Mouse (Mus musculus) large intestine, adult 2 months (tissue): Measurements from ENCODE around the gene Meis2. TPM values are rescaled to one million over a fixed set of nuclear protein-coding genes. Genes with fewer than 3 reads are reported as not detected.

Experiments used
- DNase-seq: peaks from one replicate; pipeline ENCODE4 v3.0.0-alpha.2; 2012; ENCODE audit warnings: low read depth, low spot score
- WGBS: fragments of 180-500 bp; shearing (Covaris S2); methylation state at CpG from one replicate; pipeline ENCODE4 v1.1.7; 2018; 5-methylcytosine and 5-hydroxymethylcytosine counted together
- polyA plus RNA-seq: library from polyadenylated mRNA; depleted of rRNA; stranded (reverse); fragments of >200 nt; gene quantifications from 2 replicates; pipeline ENCODE4 v1.2.3, GENCODE M21; 2012

Meis2 gene
- polyA plus RNA-seq, 1 experiment, result 6.1 TPM

DNA sequence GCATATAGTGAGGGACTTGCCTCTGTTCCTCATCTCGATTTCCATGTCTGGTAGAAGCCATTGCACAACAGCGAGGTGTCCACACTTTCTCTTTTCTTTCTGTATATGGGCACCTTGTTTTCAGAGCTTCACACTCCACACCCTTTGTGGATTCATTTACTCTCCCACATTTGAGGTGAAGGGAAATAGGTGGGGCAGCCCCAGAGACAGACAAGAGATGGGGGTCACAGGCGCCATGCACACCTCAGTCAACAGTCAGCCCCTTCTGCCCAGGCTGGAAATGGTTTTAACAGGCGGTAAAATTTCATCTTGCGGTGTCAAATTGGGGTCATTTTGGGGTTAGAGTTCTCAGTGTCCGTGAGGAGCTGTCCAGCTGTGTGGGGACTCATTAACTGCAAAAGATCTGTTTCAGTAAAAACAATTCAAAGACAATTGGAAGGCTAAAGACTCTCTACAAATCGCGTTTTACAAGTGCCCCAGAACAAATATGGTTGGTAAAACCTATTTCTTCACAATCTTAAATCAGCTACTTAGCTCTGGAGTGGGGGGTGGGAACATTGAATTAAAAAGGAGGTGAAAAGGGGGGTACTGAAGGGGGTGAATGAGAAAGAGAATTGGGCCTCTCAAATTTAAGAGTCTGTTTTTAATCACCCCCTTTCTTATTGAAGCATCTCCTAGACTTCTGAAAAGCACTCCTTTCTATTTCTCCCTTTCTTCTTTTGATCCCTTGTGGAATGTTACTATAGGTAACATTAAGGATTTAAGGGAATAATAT, 4.0 kb upstream of the Meis2 start:
- DNase-seq, result no peak
- WGBS, result 29% methylated on average over 8 of the region's 8 CpGs

DNA sequence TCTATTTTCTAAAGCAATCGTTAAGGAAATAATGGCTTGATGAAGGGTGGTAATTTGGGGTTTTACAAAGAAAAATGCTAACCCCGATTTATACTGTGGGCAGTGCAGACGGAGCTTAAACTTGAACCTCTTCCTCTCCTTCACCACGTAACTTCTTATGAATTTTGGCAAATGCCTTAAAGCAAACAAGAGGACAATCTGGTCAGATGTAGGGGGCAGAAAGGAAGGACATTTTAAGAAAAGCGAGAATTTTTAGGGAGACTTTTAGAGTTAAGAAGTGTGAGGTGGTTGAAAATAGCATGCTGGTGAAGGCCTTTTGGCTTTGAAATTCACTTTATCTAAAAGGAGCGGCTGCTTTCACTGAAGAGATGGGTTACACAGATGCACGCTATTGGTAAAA, 3.3 kb upstream of the Meis2 start:
- DNase-seq, result no peak
- WGBS, result 44% methylated on average over 7 of the region's 7 CpGs

DNA sequence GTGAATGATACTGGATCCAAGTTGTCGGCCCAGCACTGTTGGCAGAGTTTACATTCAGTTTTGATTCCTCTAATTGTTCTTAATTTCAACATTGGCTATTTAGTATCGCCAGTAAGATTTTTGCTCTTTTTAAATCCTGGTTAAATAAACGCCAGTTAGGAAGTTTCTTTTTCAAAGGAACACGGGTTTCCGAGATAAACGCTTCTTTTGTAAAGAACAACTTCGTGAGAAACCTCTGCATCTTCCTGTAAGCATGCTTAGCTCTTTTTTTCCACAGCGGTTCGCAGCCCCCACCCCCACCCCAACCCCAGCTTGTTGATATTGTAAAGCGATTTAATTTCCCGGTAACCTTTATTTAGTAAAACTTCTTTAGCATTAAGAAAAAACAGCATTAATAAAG, 2.8 kb upstream of the Meis2 start:
- DNase-seq, result no peak
- WGBS, result 24% methylated on average over 11 of the region's 11 CpGs

DNA sequence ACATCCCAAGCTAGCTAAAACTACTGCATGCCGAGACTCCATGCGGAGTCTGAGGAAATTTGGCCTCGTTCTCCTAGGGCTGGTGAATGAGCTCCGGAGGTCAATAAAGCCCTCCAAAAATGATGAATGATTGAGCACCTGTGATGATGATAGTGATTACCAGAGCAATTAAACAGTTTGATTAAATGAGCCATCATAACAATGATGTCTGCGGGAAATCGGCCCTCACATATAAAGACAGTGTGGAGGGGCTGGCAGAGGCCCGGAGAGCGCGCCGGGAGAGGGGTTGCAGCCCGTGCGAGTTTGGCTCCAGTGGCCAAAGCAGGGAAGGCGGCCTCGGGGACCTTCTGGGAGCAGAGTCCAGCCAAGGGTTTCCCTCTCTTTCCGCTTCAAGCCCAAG, 2.1 kb upstream of the Meis2 start:
- 14% methylated on average over 15 of the region's 15 CpGs for WGBS
- DNase-seq, result no peak

DNA sequence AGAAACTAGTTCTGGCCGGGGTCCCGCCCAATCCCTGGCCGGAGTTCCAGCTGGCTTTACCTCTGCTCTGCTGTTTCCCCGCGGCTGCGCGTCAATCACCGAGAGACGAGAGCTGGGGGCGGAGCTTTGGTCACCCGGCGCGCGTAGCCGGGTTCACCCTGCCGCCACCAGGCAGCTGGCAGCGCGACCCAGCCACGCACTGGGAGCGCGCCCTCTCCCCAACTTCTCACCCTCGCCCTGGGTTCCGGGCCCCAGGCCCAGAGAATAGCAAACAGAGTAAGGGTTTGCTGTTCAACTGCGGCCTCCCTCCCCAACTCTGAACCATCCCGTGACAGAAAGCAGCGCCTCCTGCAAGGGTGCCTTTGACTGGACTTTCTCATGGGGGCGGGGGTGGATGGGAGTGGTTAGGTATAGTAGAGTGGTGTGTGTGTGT, 1.4 kb upstream of the Meis2 start:
- no peak for DNase-seq
- under 1% methylated on average over 27 of the region's 27 CpGs for WGBS

DNA sequence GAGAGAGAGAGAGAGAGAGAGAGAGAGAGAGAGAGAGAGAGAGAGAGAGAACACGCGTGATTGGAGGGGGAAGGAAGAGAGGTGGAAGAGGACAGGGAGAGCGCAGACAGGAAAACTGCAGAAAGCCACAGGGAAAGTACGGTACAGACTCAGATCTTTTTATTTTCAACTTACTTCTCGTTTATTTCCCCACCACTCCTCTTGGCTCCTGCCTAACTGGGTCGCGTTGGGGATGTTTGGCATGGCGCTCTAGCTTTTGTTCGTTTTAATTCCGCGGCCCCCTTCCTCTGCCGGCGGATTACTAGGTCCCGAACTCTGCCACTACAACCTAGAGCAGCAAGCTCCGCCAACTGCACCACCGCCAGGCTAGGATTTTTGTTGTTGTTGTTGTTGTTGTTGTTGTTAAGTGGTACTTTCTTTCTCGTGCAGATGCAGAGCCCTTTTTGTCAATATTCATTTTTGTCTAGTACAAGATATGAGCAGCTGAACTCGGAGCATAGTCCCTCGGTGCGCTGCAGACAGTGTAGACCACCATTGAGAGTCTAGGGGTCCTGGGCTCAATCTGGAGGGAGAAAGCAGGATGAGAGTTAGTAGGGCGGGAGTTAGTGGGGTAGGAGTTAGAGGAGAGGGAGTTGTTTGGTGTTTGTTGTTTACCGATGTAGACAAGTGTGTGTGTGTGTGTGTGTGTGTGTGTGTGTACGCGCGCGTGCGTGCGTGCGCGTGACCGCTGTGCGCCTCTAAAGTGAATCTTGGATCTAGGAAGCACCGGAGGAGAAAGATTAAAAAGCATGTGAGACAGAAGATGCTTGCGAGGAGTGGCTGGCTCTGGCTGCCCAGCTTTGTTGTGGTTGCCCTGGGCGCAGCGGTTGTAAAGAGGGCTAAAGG, 660 bp upstream of the Meis2 start:
- DNase-seq, result no peak
- under 1% methylated on average over 36 of the region's 36 CpGs for WGBS

DNA sequence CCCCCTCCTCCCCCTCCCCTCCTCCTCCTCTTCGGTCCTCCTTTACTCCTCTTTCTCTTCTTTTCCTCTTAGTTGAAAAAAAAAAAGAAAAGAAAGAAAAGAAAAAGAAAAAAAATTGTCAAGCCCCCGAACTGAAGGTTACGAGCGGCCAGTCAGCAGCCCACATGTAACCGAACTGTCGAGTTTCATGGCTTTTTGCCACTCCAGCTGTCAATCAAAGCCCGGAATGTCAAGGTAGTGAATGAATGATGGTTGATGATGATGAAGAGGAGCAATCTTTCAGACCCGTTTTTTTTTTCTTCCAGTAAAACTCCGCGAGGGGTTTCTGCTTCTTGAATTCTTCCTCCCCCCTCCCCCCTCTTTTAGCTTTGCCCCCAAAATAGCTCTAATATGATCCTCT, 582 bp downstream of the Meis2 start:
- DNase-seq, result no peak
- WGBS, result 2% methylated on average over 10 of the region's 10 CpGs

DNA sequence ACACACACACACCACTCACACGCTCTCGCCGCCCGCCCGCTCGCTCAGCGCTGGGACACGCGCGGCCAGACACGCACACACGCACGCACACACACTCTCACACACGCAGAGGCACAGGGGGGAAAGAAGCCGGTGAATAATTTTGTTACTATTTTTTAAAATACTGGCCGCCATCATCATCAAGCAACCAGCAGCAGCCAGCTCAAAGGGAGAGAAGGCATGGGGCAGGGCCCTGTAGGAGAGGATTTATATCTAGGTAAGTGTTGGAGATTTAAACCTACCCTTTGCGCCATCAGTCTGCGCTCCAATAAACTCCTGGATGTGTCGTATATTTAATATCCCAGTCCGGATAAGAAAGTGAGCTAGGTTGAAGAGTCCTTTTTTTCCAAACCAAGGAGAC, 1.1 kb downstream of the Meis2 start:
- DNase-seq, result no peak
- WGBS, result 1% methylated on average over 20 of the region's 20 CpGs

DNA sequence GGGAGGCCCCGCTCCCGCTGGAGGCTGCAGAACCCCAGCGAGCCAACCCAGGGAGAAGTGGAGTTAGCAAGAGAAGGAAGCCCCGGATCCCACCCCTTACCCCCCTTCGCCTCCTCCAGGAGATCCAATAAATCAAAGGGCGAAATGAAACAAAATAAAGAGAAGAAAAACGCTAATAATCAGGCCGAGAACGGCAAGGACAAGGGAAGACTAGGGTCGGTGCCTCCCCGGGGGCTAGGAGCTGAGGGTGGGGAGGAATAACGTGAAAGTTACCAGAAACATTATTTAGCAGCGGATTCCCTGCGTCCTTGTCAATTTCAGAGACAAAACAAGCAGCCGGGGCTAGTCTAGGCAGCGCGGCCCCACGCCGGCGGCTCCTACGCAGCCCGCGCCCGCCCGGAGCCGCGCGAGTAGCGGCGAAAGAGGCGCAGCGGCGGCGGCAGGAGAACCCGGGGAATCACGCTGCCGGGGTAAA, 1.8 kb downstream of the Meis2 start:
- WGBS, result 1% methylated on average over 37 of the region's 37 CpGs
- no peak for DNase-seq

DNA sequence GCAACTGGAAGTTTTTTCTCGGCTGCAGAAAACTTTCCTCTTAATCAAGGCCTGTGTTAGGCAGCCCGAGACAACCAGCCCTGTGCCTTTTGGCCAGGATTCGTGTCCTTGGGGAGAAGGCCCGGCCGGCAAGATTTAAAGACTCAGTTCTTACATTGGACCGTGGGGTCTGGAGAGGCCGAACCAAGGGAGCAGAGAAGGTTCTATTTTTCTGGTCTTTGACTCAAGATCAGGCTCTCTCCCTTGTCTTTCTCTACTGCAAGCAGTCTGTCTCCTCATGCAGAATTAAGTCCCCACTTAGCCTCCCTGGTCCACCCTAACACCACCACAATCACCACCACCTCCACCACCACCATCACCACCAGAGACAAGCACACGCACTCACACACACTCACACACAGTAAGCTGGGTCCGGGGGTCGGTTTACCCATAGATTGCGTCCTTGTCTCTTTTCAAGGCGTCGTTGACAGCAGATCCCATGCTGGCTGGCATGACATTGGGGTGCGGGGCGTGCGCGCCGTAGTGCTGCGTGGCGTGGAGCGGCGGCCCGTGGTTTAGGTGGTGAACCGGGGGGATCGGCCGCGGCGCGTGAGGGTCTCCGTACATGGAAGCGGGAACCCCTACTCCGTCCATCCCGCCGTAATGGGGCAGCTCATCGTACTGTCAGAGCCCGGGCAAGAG, 2.7 kb downstream of the Meis2 start:
- WGBS, result 3% methylated on average over 36 of the region's 36 CpGs
- DNase-seq, result no peak

DNA sequence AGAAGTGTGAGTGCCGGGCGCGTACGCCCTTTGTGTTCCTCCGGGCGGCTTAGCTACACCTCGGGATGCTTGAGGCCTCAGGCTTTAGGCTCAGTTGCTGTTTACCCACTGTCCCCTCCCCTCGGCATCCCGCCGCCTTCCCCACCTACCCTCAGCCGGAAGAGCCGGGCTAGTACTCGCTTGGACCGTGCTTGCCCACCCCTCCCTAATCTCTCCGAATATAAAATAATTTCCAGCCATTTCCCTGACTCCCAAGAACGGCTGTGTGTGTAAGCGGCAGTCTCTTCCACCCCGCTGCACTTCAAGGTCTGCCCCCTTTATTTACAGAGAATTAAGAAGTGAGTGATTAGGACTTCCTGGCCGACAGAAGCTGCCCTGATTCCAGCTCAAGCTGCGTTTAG, 3.4 kb downstream of the Meis2 start:
- WGBS, result 2% methylated on average over 20 of the region's 20 CpGs

DNA sequence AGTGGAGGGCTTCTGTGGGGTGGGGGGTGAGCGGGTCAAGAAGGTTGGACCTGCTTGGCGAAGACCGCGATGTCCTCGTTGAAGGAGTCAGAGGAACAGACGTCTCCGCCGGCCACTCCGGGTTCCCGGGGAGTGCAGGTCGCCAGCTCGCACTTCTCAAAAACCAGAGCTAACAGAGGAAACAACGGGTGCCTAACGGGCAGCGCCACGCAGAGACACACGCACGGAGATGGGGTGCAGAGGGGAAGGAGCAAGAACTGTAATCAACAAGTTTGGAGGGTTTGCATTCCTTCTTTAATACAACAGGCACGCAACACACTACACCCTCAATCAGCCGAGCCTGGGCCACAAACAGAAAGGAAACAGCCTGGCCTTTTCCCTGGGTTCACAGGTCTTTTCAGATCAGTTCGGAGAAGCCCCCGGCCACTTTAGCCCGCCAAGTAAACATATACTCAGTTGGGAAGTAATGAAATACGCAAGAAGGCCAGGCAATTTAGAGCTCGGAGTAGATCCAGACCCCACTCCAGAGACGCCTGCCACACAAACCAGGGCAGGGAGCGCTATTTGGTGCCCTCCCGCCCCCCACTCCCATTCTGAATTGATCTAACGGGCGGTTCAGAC, 4.1 kb downstream of the Meis2 start:
- 8% methylated on average over 30 of the region's 30 CpGs for WGBS
- DNase-seq, result no peak

More for the DNA sequence above, 3.4 kb downstream of the Meis2 start:
- DNase-seq, result no peak

DNA sequence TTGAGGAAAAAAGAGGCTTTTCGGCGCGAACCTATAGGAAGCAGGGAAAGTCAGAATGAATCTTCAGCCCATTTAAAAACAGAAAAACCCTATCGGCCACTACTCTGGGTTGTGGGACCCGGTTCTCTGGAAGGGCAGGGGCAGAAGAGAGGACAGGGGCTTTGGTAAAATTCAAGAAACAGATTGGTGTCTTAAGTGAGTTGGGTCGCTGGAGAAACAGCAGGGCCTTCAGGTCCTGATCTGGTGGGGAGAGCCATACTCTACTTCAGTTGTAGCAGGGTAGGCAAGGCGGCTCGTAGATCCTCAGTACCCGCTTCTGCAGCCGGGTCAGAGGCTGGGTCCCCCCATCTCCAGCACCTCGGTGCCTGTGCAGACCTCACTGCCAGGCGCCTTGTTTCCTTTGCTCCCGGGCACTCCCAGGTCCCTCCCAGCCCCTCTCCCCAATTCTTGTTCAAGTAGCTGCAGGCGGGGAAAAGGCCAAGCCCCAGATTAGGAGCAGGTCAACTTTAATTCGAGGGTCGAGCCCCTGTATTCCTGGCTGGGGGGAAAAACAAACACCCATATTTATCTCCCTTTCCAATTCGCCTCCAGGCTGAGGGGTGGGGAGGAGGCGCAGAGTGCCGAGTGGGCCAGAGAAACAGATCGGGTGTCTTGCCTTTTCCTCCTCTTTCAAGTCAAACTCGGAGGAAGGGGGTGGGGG, 4.8 kb downstream of the Meis2 start:
- DNase-seq, result no peak
- 28% methylated on average over 21 of the region's 21 CpGs for WGBS

DNA sequence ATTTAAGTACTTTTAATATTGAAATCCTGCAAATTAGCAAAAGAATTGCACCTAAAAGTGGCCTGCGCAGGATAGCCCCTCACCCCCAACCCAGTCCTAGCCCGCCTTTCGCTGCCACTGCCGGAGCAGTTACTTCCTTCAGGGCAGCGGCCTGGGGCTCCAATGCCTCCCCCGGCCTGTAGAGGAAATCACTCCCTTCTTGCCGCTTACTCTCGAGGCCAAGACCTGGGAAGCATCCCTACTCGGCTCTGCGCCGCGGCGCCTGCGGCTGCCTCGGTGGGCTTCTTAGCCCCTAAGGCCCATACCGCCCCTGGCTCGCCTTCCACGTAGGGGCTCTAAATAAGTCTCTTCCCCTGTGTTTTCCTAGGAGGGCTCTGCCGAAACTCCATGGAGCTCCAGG, 5.4 kb downstream of the Meis2 start:
- no peak for DNase-seq
- WGBS, result 26% methylated on average over 19 of the region's 19 CpGs

DNA sequence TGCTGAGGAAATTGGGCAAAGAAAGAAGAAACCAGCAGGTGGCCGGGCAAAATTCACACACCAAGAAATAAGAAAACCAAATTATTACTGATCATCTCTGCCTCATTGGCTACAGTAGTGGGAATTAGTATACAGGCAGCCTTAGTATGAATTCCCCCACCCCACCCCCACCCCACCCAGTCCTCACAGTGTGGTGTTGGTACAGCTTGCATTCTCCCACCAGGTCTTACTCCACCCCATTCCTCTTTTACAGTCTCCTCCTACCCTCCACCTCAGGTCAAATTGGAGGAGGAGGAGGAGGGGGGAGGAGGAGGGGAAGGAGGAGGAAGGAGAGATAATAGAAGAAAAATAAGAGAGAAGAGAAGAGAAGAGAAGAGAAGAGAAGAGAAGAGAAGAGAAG, 6.0 kb downstream of the Meis2 start:
- 58% methylated on average over 1 of the region's 1 CpGs for WGBS

DNA sequence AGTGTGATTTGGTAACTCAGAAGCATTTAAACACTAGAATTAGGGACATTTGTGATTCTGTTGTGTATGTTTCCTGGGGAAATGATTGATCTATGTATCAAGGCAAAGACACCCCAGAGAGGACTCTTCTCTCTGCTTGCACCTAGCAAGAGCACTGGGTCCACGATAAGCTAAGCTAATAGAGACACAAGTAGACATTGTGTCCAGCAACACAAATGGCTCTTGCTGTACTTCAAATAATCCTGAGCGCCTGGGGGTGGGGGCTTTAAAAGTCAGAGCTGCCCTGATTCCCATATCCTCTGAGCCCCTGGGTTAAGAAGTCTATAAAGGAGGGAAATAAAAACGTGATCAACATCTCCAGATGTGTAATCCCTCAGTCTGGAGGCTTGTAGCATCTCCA, 6.6 kb downstream of the Meis2 start:
- no peak for DNase-seq
- 47% methylated on average over 3 of the region's 3 CpGs for WGBS

More for the DNA sequence above, 6.0 kb downstream of the Meis2 start:
- DNase-seq, result no peak

DNA sequence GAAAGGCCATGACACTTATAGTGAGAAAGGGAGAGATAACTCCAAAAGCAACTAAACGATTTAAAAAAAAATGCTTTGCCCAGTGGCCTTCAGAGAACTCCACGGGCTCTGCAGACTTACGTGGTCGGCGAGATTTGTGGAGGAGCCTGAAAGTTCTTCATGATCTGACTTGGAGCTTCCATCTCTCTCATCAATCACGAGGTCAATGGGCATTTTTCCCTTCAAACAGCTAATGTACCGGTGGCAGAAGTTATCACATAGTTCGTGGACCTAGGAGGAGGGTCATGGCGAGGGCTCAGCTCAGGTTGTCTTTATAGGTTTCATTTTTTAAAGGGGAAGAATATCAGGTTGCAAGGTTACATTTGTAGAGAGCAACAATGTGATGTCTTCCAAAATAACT, 7.1 kb downstream of the Meis2 start:
- 65% methylated on average over 9 of the region's 9 CpGs for WGBS
- no peak for DNase-seq

DNA sequence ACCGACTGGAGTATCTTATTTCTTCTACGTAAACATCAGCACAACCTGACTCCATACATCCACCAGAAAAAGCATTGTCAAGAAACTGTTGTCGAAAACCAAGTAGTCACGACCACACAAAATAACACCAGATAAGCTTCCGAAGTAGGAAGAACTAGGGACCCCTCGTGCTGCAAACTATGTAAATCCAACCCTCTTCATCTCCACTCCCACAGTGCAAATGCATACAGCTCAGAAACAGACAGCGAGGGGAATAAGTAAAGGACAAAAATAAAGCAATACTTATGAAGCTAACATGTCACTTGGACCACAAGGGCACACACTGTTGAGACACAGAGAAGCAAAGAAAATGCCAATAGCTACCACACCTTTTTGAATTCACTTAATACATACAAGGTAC, 8.8 kb downstream of the Meis2 start:
- WGBS, result 74% methylated on average over 7 of the region's 7 CpGs
- DNase-seq, result no peak
